Mouse (Mus musculus): Measurements from ENCODE around the gene Gm8439. TPM values are rescaled to one million over a fixed set of nuclear protein-coding genes. Genes with fewer than 3 reads are reported as not detected.

Gene Gm8439
- polyA plus RNA-seq, 1 experiment from 2014 or later, result not detected

GRCm38 (mm10) chr4:120635351-120635750 is 46.8 kb downstream of the Gm8439 start:
- Histone ChIP-seq H3K27me3 (replicated peaks; ENCODE audit: insufficient read depth, low read length) (no peaks in the 10 kb centered on the region), H3K4me2 (replicated peaks; ENCODE audit: low read depth, low read length) (no peak overlapping the region), H3K27ac (ENCODE audit: low read length) (no peak overlapping the region), H3K4me1 (ENCODE audit: insufficient read depth, low read depth, low read length) (no peaks in the 10 kb centered on the region), H3K4me3 (ENCODE audit: low read depth, low read length) (no peak overlapping the region), H3K36me3 (ENCODE audit: insufficient read depth, low read length) (no peaks in the 10 kb centered on the region), H3K9ac (replicated peaks; ENCODE audit: low read depth) (no peak overlapping the region), H3K9me3 (ENCODE audit: low read length) (no peaks in the 10 kb centered on the region)
- WGBS, result 51% methylated on average over 2 of the region's 2 CpGs
- ATAC-seq (no peak), DNase-seq (ENCODE audit: low spot score) (no peak)
- TF ChIP-seq EP300 (IDR thresholded peaks at IDR 0.05), result no peak
- no peak for TF ChIP-seq CTCF (IDR thresholded peaks at IDR 0.05)

DNA sequence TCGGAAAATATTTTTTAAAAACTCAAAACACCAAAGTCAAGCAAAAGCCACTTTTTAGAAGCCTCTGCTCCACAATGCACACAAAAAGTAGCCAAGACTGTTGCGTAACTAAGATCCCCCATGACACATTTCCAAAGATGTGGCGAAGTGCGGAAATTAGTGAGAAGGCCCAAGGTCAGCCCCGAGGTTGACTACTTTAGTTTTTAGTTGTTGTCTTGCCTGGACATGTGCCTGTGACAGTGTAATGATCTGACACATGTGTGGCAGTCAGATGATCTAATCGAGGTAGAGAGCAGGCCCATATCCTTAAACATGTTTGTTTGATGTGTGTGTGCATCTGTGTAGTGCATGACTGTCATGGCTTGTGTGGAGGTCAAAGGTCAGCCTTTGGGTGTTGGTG is 53.4 kb downstream of the Gm8439 start:
- 82% methylated on average over 6 of the region's 6 CpGs for WGBS
- DNase-seq (ENCODE audit: low spot score) (no peak), ATAC-seq (no peak)
- H3K4me1 ChIP-seq (ENCODE audit: insufficient read depth, low read depth, low read length), result no peaks in the 10 kb centered on the region
- no peak overlapping the region for H3K27ac ChIP-seq (ENCODE audit: low read length)
- TF ChIP-seq CTCF (IDR thresholded peaks at IDR 0.05) (no peak), EP300 (IDR thresholded peaks at IDR 0.05) (no peak)
- H3K27me3 ChIP-seq (replicated peaks; ENCODE audit: insufficient read depth, low read length), result no peaks in the 10 kb centered on the region
- H3K9ac ChIP-seq (replicated peaks; ENCODE audit: low read depth), result no peak overlapping the region
- no peak overlapping the region for H3K4me2 ChIP-seq (replicated peaks; ENCODE audit: low read depth, low read length)
- H3K9me3 ChIP-seq (ENCODE audit: low read length), result no peaks in the 10 kb centered on the region
- no peak overlapping the region for H3K4me3 ChIP-seq (ENCODE audit: low read depth, low read length)
- no peaks in the 10 kb centered on the region for H3K36me3 ChIP-seq (ENCODE audit: insufficient read depth, low read length)

GRCm38 (mm10) chr4:120643899-120644298 is 55.4 kb downstream of the Gm8439 start:
- no peaks in the 10 kb centered on the region for H3K9me3 ChIP-seq (ENCODE audit: low read length)
- H3K4me2 ChIP-seq (replicated peaks; ENCODE audit: low read depth, low read length), result no peak overlapping the region
- no peak overlapping the region for H3K4me3 ChIP-seq (ENCODE audit: low read depth, low read length)
- WGBS, result 60% methylated on average over 3 of the region's 3 CpGs
- DNase-seq (ENCODE audit: low spot score), result no peak
- TF ChIP-seq CTCF (IDR thresholded peaks at IDR 0.05), result no peak
- no peak for TF ChIP-seq EP300 (IDR thresholded peaks at IDR 0.05)
- ATAC-seq, result no peak
- no peaks in the 10 kb centered on the region for H3K36me3 ChIP-seq (ENCODE audit: insufficient read depth, low read length)
- H3K27me3 ChIP-seq (replicated peaks; ENCODE audit: insufficient read depth, low read length), result no peaks in the 10 kb centered on the region; the same call in 1 of the 2 replicates
- H3K4me1 ChIP-seq (ENCODE audit: insufficient read depth, low read depth, low read length), result no peaks in the 10 kb centered on the region
- no peak overlapping the region for H3K9ac ChIP-seq (replicated peaks; ENCODE audit: low read depth)
- H3K27ac ChIP-seq (ENCODE audit: low read length), result no peak overlapping the region

GRCm38 (mm10) chr4:120649369-120650207 is 61.0 kb downstream of the Gm8439 start:
- Histone ChIP-seq H3K9me3 (ENCODE audit: low read length) (no peaks in the 10 kb centered on the region), H3K27ac (ENCODE audit: low read length) (no peak overlapping the region), H3K4me1 (ENCODE audit: insufficient read depth, low read depth, low read length) (no peaks in the 10 kb centered on the region), H3K9ac (replicated peaks; ENCODE audit: low read depth) (no peak overlapping the region), H3K4me2 (replicated peaks; ENCODE audit: low read depth, low read length) (peak overlapping the region; percentile 57), H3K36me3 (ENCODE audit: insufficient read depth, low read length) (no peaks in the 10 kb centered on the region), H3K27me3 (replicated peaks; ENCODE audit: insufficient read depth, low read length) (peaks cover 15% of the 10 kb centered on the region; the same call in 1 of the 2 replicates), H3K4me3 (ENCODE audit: low read depth, low read length) (peak overlapping the region; percentile 26)
- WGBS, result 6% methylated on average over 45 of the region's 55 CpGs
- no peak for ATAC-seq
- no peak for DNase-seq (ENCODE audit: low spot score)
- TF ChIP-seq EP300 (IDR thresholded peaks at IDR 0.05) (no peak), CTCF (IDR thresholded peaks at IDR 0.05) (no peak)

DNA sequence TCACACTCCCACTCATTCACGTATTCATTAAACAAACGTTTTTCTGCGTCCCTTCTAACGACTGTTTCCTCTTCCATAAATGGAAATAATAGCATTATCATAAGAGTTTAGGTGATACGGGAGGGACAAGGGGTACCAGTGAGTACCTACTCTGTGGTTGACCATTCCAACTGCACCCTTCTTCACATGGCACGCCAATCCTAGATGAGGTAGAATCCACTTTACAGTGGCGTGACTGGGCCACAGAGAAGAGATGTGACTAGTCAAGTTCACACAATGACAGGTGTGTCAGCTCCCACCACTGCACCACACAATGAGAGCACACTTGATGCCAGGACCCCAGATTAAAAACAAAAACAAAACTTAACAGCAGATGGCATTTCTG is 61.7 kb downstream of the Gm8439 start:
- WGBS, result 23% methylated on average over 7 of the region's 7 CpGs
- Histone ChIP-seq H3K27me3 (replicated peaks; ENCODE audit: insufficient read depth, low read length) (peaks cover 15% of the 10 kb centered on the region; the same call in 1 of the 2 replicates), H3K27ac (ENCODE audit: low read length) (no peak overlapping the region), H3K36me3 (ENCODE audit: insufficient read depth, low read length) (no peaks in the 10 kb centered on the region), H3K4me3 (ENCODE audit: low read depth, low read length) (peak overlapping the region; percentile 26; the same call in 1 of the 2 replicates), H3K4me1 (ENCODE audit: insufficient read depth, low read depth, low read length) (no peaks in the 10 kb centered on the region), H3K9me3 (ENCODE audit: low read length) (no peaks in the 10 kb centered on the region), H3K4me2 (replicated peaks; ENCODE audit: low read depth, low read length) (peak overlapping the region; percentile 57; the same call in 1 of the 2 replicates), H3K9ac (replicated peaks; ENCODE audit: low read depth) (no peak overlapping the region)
- ATAC-seq (no peak), DNase-seq (ENCODE audit: low spot score) (no peak)
- TF ChIP-seq EP300 (IDR thresholded peaks at IDR 0.05) (no peak), CTCF (IDR thresholded peaks at IDR 0.05) (no peak)

GRCm38 (mm10) chr4:120655898-120656297 is 67.4 kb downstream of the Gm8439 start:
- 65% methylated on average over 8 of the region's 8 CpGs for WGBS
- Histone ChIP-seq H3K4me2 (replicated peaks; ENCODE audit: low read depth, low read length) (no peak overlapping the region), H3K4me1 (ENCODE audit: insufficient read depth, low read depth, low read length) (no peaks in the 10 kb centered on the region), H3K4me3 (ENCODE audit: low read depth, low read length) (no peak overlapping the region), H3K9ac (replicated peaks; ENCODE audit: low read depth) (no peak overlapping the region), H3K27ac (ENCODE audit: low read length) (no peak overlapping the region), H3K36me3 (ENCODE audit: insufficient read depth, low read length) (no peaks in the 10 kb centered on the region), H3K27me3 (replicated peaks; ENCODE audit: insufficient read depth, low read length) (0 out of 2 replicates have a peak, but pooled peaks cover under 1% of the 10 kb centered on the region), H3K9me3 (ENCODE audit: low read length) (no peaks in the 10 kb centered on the region)
- TF ChIP-seq EP300 (IDR thresholded peaks at IDR 0.05), result no peak
- no peak for TF ChIP-seq CTCF (IDR thresholded peaks at IDR 0.05)
- DNase-seq (ENCODE audit: low spot score) (no peak), ATAC-seq (no peak)

Other genes with a start within 250 kb of the Gm8439 start
- gene Scmh1, start 183.5 kb upstream of the Gm8439 start, polyA plus RNA-seq (2015; fragmentation: Nextera tagmentation; extraction: Ambion mirVana), result 24.6 and 26.1 TPM in 2 replicates
- 0.10 TPM in 1 of 2 replicates, not detected in the other for gene Slfnl1, start 56.5 kb upstream of the Gm8439 start, polyA plus RNA-seq (2015; fragmentation: Nextera tagmentation; extraction: Ambion mirVana)
- gene Ctps, start 18.5 kb upstream of the Gm8439 start, polyA plus RNA-seq (2015; fragmentation: Nextera tagmentation; extraction: Ambion mirVana), result 38.5 and 65.1 TPM in 2 replicates
- gene Cited4, start 77.8 kb downstream of the Gm8439 start, polyA plus RNA-seq (2015; fragmentation: Nextera tagmentation; extraction: Ambion mirVana), result 3.9 and 4.2 TPM in 2 replicates
- 3.1 and 3.9 TPM in 2 replicates for gene Kcnq4, start 159.9 kb downstream of the Gm8439 start, polyA plus RNA-seq (2015; fragmentation: Nextera tagmentation; extraction: Ambion mirVana)
- gene Nfyc, start 242.8 kb downstream of the Gm8439 start, polyA plus RNA-seq (2015; fragmentation: Nextera tagmentation; extraction: Ambion mirVana), result 53.7 and 54.5 TPM in 2 replicates